Mouse (Mus musculus) liver, embryonic 13.5 days (tissue): Measurements from ENCODE around the gene Pcnt. TPM values are rescaled to one million over a fixed set of nuclear protein-coding genes. Genes with fewer than 3 reads are reported as not detected.

Experiments used
- ATAC-seq: fragments of 200-750 bp; cut with Nextera tagmentation; 2 replicates; pipeline ENCODE4 v1.8.0; 2017; ENCODE audit warnings: low read depth, mild to moderate bottlenecking, moderate number of reproducible peaks, moderate library complexity
- DNase-seq: peaks from one replicate; pipeline ENCODE4 v3.0.0; 2022
- H3K27ac ChIP-seq: fragments of 300-500 bp; sonication (generic); 2 replicates; pipeline ENCODE4 v1.5.1; 2015; ENCODE audit warnings: moderate library complexity, mild to moderate bottlenecking, inconsistent platforms
- H3K27me3 ChIP-seq: fragments of 300-500 bp; sonication (generic); 2 replicates; pipeline ENCODE4 v1.6.1; 2015; ENCODE audit warnings: mild to moderate bottlenecking, inconsistent platforms
- H3K36me3 ChIP-seq: fragments of 300-500 bp; sonication (generic); 2 replicates; pipeline ENCODE4 v1.6.1; 2015; ENCODE audit warnings: mild to moderate bottlenecking, inconsistent platforms
- H3K4me1 ChIP-seq: fragments of 300-500 bp; sonication (generic); replicated peaks from 2 replicates; pipeline ENCODE4 v1.6.1; 2015; ENCODE audit warnings: inconsistent platforms
- H3K4me2 ChIP-seq: fragments of 300-500 bp; sonication (generic); 2 replicates; pipeline ENCODE4 v1.6.1; 2015; ENCODE audit warnings: inconsistent platforms, mild to moderate bottlenecking, moderate library complexity
- H3K4me3 ChIP-seq: fragments of 300-500 bp; sonication (generic); replicated peaks from 2 replicates; pipeline ENCODE4 v1.5.1; 2015; ENCODE audit warnings: mild to moderate bottlenecking, inconsistent platforms
- H3K9ac ChIP-seq: fragments of 300-500 bp; sonication (generic); 2 replicates; pipeline ENCODE4 v1.6.1; 2015; ENCODE audit warnings: mild to moderate bottlenecking, inconsistent platforms
- H3K9me3 ChIP-seq: fragments of 300-500 bp; sonication (generic); replicated peaks from 2 replicates; pipeline ENCODE4 v1.6.1; 2016; ENCODE audit warnings: inconsistent platforms
- WGBS: fragments of 180-500 bp; shearing (Covaris S2); methylation state at CpG from one replicate; pipeline ENCODE4 v1.1.7; 2015; ENCODE audit not compliant: insufficient replicate concordance; 5-methylcytosine and 5-hydroxymethylcytosine counted together
- polyA plus RNA-seq: library from polyadenylated mRNA; unstranded; fragments of >200 nt; fragmentation: Nextera tagmentation; extraction: Ambion mirVana; gene quantifications from 2 replicates; pipeline ENCODE4 v1.2.1, GENCODE M21; 2015

The Pcnt gene
- polyA plus RNA-seq, 1 experiment from 2014 or later = 8.3 TPM

DNA sequence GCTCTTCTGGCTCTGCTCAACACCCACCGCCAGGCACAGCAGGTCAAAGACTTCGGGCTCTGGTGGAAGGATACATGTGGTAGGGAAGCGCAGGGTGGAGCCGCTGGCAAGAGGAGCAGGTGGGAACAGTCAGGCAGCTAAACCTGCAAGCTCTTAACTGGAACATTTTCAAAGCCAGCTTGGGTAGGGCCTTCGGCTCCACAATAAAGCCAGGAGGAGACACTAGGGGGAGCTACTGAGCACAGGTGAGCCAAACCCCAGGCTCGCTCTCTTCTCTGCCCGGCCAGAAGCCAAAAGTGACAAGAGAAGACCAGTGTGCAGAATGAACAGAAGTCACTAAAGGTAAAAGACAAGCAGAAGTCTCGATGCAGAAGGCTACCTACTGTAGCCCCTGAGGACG, 50.8 kb downstream of the Pcnt start:
- ATAC-seq = no peak
- DNase-seq = no peak
- WGBS = 88% methylated on average over 9 of the region's 9 CpGs

DNA sequence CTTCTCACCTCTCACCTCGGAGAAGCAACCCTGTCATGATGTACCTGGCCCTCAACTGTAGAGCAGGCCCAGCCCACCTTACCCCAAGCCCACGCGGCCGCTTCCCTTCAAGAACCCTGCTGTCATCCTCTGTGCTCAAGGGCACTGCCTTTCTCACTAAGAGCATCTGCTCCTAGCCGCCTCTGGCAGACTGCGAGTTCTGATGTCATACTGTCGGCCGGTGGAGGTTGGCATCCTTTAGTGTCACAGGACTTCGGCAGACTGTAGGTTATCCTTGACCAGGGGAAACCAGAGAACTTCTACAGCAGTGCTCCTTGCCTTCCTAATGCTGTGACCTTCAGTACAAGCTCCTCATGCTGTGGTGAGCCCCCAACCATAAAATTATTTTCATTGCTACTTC, 51.4 kb downstream of the Pcnt start:
- no peaks in the 10 kb centered on the region for H3K27me3 ChIP-seq
- no peaks in the 10 kb centered on the region for H3K9me3 ChIP-seq
- 89% methylated on average over 9 of the region's 9 CpGs for WGBS
- no peak overlapping the region for H3K9ac ChIP-seq
- no peak overlapping the region for H3K27ac ChIP-seq
- no peak overlapping the region for H3K4me2 ChIP-seq
- H3K4me3 ChIP-seq = no peak overlapping the region
- no peak for ATAC-seq
- no peaks in the 10 kb centered on the region for H3K4me1 ChIP-seq
- peaks cover 84% of the 10 kb centered on the region for H3K36me3 ChIP-seq
- no peak for DNase-seq

More for the DNA sequence above, 50.8 kb downstream of the Pcnt start:
- Histone ChIP-seq H3K27ac (no peak overlapping the region), H3K9me3 (no peaks in the 10 kb centered on the region), H3K4me2 (no peak overlapping the region), H3K4me3 (no peak overlapping the region), H3K9ac (no peak overlapping the region), H3K27me3 (no peaks in the 10 kb centered on the region), H3K4me1 (no peaks in the 10 kb centered on the region), H3K36me3 (peaks cover 83% of the 10 kb centered on the region)

DNA sequence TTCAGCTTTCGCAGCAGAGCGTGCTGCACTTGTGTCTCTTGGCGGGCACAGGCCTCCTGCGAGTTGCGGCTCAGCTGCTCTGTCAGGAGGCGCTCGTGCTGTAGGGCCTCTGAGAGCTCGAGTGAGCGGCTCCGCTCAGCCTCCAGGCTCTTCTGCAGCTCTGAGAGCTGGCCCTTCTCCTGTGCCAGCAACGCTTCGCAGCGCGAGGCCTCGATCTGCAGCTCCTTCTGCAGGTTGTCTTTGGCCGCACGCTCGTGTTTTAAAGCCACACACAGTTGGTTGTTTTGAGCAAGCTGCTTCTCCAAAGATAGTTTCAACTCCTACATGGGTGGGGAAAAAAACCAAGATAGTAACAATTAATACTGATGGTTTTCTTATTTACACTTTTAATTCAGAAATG, 67.6 kb downstream of the Pcnt start:
- no peaks in the 10 kb centered on the region for H3K27me3 ChIP-seq
- H3K4me2 ChIP-seq = no peak overlapping the region
- H3K27ac ChIP-seq = no peak overlapping the region
- no peak for ATAC-seq
- no peaks in the 10 kb centered on the region for H3K9me3 ChIP-seq
- peaks cover 93% of the 10 kb centered on the region for H3K36me3 ChIP-seq
- no peak for DNase-seq
- 91% methylated on average over 18 of the region's 18 CpGs for WGBS
- H3K4me1 ChIP-seq = no peaks in the 10 kb centered on the region
- H3K9ac ChIP-seq = no peak overlapping the region
- H3K4me3 ChIP-seq = no peak overlapping the region

DNA sequence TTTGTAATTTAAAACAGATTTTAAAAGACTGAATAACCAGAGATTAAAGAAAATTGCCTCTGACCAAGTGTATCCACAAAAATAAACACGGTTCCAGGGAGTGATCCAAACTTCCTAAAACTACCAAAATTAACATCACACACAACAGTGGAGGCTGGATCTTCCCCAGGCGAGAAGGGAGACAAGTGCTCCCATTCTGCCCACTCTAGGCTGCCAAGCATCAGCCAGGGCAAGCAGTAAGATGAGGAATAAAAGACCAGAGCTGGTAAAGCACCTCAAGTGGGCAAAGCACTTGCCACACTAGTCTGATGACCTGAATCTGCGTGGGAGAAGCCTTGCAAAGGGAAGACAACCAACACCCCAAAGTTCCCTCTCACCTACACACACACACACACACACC, 70.8 kb downstream of the Pcnt start:
- Histone ChIP-seq H3K4me3 (no peak overlapping the region), H3K4me1 (no peaks in the 10 kb centered on the region), H3K36me3 (peaks cover 93% of the 10 kb centered on the region), H3K27me3 (no peaks in the 10 kb centered on the region), H3K4me2 (no peak overlapping the region), H3K9me3 (no peaks in the 10 kb centered on the region), H3K9ac (no peak overlapping the region), H3K27ac (no peak overlapping the region)
- DNase-seq (no peak), ATAC-seq (no peak)
- WGBS = 86% methylated on average over 3 of the region's 3 CpGs

DNA sequence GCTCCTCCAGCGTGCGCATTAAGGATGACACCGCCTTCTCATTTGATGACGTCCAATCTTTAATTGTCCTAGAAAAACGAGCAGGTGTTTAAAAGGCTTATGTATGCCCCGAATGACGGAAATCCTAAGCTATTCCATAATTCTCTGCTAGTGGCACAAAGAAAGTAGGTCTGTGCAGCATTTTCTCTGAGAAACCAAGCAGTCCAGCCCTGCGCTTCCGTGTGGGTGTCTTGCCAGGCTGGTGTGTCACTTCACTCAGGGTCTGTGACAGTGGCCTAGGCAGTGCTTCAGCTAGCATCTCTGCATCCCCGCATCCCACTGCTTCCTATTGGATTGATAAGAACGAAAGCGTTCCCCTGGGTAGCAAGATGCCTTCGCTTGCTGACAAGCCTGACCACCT, 73.8 kb downstream of the Pcnt start:
- DNase-seq (no peak), ATAC-seq (no peak)
- Histone ChIP-seq H3K9me3 (no peaks in the 10 kb centered on the region), H3K9ac (no peak overlapping the region), H3K27ac (no peak overlapping the region), H3K4me3 (no peak overlapping the region), H3K27me3 (no peaks in the 10 kb centered on the region), H3K4me2 (no peak overlapping the region), H3K4me1 (no peaks in the 10 kb centered on the region), H3K36me3 (peaks cover 93% of the 10 kb centered on the region)
- 88% methylated on average over 13 of the region's 13 CpGs for WGBS

DNA sequence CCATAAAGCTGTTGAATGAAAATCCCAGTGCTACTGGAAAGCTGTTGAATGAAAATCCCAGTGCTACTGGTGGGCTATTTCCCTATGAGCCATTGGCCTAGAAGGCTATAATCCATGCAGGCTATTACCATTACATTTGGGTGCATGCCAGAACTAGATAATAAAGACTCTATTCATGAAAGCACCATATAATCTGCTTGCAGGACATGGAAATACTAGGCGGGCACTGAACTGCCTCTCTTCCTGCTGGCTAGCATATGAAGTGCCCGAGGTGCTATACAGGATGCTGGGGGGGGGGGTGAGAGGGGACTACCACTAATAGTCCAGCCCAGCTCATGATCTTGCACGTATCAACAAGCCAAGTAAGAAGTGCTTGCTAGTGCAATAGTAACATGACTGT, 79.4 kb downstream of the Pcnt start:
- 78% methylated on average over 3 of the region's 3 CpGs for WGBS
- no peaks in the 10 kb centered on the region for H3K9me3 ChIP-seq
- H3K4me2 ChIP-seq = no peak overlapping the region
- H3K4me1 ChIP-seq = no peaks in the 10 kb centered on the region
- DNase-seq (no peak), ATAC-seq (no peak)
- H3K36me3 ChIP-seq = peaks cover 61% of the 10 kb centered on the region
- no peaks in the 10 kb centered on the region for H3K27me3 ChIP-seq
- H3K9ac ChIP-seq = no peak overlapping the region
- no peak overlapping the region for H3K4me3 ChIP-seq
- no peak overlapping the region for H3K27ac ChIP-seq

DNA sequence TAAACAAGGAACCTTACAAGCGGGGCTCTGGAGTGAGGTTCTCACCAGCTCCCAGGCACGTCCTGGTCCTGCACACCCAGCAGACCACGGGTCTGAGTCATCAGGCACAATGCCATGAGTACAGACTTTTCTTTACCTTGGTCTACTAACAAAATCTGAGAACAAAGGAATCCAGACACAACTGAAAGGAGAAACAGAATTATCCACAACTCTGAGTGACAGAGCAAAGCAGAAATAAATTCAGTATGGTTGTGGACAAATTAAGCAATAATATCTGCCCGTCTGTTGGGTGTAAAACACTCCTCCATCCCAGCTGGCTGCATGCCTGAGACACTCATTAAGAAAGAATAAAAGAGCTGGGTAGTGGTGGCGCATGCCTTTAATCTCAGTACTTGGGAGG, 84.1 kb downstream of the Pcnt start:
- Histone ChIP-seq H3K27ac (no peak overlapping the region), H3K9me3 (no peaks in the 10 kb centered on the region), H3K4me3 (no peak overlapping the region), H3K4me1 (no peaks in the 10 kb centered on the region), H3K36me3 (peaks cover 64% of the 10 kb centered on the region), H3K27me3 (no peaks in the 10 kb centered on the region), H3K9ac (no peak overlapping the region), H3K4me2 (no peak overlapping the region)
- 73% methylated on average over 5 of the region's 5 CpGs for WGBS
- ATAC-seq = no peak
- no peak for DNase-seq

DNA sequence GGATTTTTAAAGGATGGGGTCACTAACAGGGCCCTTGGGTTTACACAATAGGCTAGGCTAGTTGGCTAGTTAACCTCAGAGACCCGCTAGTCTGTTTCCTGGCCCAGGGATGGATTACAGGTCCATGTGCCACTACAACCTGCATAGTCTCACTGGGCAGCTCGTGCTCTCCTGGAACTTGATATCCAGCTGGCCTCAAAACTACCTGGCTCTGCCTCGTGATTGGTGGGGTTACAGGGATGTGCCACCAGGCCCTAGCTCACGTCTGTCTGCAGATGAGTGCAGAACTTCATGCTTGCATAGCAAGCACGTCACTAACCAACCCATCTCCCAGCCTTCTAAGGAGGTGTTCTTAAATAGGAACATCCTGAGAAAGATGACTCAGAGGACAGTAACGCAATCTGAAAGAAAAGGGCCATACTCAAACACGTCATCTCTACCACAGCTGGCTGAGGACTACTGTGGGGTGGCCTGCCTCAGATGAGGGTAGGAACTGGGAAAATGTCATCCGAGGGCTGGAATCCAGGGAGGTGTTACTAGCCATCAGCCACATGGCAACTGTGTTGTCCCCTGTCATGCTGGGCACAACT, 85.2 kb downstream of the Pcnt start:
- no peak overlapping the region for H3K4me3 ChIP-seq
- no peaks in the 10 kb centered on the region for H3K4me1 ChIP-seq
- 83% methylated on average over 8 of the region's 8 CpGs for WGBS
- H3K9me3 ChIP-seq = no peaks in the 10 kb centered on the region
- H3K9ac ChIP-seq = no peak overlapping the region
- no peak overlapping the region for H3K27ac ChIP-seq
- ATAC-seq = no peak
- peaks cover 66% of the 10 kb centered on the region for H3K36me3 ChIP-seq
- no peak overlapping the region for H3K4me2 ChIP-seq
- no peak for DNase-seq
- no peaks in the 10 kb centered on the region for H3K27me3 ChIP-seq

DNA sequence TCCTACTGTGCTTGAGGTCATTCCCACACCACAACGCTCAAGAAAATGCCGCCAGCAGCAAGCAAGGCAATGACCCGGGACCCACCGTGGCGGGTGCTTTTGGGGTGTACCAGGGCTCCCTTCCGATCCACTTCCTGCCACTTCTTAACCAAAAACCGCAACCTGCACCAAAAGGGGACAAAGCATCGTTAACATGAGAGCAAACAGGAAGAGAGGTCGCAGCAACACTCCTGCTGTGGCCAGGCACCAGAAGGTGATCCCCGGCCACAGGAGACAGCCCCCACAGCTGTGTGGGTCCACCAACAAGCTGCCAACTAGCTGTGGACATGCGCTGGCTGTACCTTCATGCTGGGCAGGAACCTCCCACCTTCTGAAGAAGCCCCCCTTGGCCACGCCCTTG, 87.6 kb downstream of the Pcnt start:
- H3K27me3 ChIP-seq = no peaks in the 10 kb centered on the region
- H3K9me3 ChIP-seq = no peaks in the 10 kb centered on the region
- H3K27ac ChIP-seq = no peak overlapping the region
- H3K4me3 ChIP-seq = no peak overlapping the region
- WGBS = 72% methylated on average over 12 of the region's 12 CpGs
- DNase-seq = no peak
- H3K4me1 ChIP-seq = no peaks in the 10 kb centered on the region
- ATAC-seq = no peak
- H3K4me2 ChIP-seq = no peak overlapping the region
- no peak overlapping the region for H3K9ac ChIP-seq
- H3K36me3 ChIP-seq = peaks cover 85% of the 10 kb centered on the region

DNA sequence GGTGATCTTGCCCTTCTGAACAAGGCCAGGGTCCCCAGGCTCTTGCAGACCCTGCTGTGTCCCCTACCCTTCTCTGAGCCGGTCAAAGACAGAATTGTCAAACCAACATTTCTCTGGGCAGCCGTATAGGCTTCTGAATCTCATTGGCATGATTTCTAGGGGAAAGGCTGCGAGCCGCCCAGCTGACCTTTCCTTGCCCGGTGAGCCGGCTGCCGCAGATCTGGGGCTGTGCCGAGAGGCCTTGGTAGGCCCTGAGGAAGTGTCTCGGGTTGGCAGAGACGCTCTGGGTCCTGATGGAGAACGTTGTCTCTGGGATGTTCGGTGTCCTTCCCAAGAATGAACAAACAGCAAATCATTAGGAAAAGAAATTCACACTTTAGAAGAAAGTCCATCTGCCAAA, 88.6 kb downstream of the Pcnt start:
- Histone ChIP-seq H3K27ac (no peak overlapping the region), H3K9ac (no peak overlapping the region), H3K4me3 (no peak overlapping the region), H3K36me3 (peaks cover 93% of the 10 kb centered on the region), H3K4me1 (no peaks in the 10 kb centered on the region), H3K27me3 (no peaks in the 10 kb centered on the region), H3K9me3 (no peaks in the 10 kb centered on the region), H3K4me2 (no peak overlapping the region)
- 91% methylated on average over 12 of the region's 12 CpGs for WGBS
- ATAC-seq = no peak
- no peak for DNase-seq

DNA sequence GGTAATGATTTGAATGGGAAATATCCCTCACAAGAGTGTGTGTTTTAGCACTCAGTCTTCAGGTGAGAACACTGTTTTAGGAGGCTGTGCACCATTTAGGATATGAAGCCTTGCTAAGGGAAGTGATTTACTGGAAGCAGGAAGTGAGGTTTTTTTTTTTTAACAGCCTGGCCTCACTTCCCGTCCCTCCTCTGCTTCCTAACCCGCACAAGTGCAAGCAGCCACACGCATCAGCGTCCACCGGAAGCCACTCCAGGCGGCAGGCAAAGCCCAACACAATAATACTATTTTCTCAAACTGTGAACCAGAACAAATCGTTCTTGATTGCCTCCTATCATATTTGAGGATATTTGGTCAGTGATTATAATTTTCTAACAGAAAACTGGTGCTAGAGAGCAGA, 90.6 kb downstream of the Pcnt start:
- H3K36me3 ChIP-seq = peaks cover 76% of the 10 kb centered on the region
- no peaks in the 10 kb centered on the region for H3K27me3 ChIP-seq
- DNase-seq (no peak), ATAC-seq (no peak)
- H3K4me3 ChIP-seq = no peak overlapping the region
- no peaks in the 10 kb centered on the region for H3K9me3 ChIP-seq
- no peak overlapping the region for H3K27ac ChIP-seq
- H3K9ac ChIP-seq = no peak overlapping the region
- 59% methylated on average over 7 of the region's 7 CpGs for WGBS
- no peaks in the 10 kb centered on the region for H3K4me1 ChIP-seq
- no peak overlapping the region for H3K4me2 ChIP-seq

DNA sequence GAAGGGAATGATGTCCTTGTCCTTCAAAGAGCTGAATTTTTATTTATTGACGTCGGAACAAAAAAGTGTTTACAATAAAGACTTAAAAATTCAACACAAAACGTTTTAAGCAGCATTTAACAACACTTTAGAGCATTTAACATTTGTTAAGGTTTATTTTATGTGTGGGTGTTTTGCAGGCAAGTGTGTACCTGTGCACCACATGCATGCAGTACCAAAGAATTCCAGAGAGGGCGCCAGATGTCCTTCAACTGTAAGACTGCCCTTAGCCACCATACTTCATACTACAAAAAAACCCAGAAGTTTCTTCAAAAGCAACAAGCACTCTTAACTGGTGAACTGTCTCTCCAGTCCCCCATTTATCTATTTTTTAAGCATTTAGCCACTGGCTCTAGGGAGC, 96.0 kb downstream of the Pcnt start:
- Histone ChIP-seq H3K27ac (no peak overlapping the region), H3K36me3 (peaks cover 24% of the 10 kb centered on the region), H3K4me1 (peaks cover 20% of the 10 kb centered on the region), H3K9ac (peak overlapping the region; percentile 84; the same call in 1 of the 2 replicates), H3K4me3 (peak overlapping the region; percentile 82), H3K9me3 (no peaks in the 10 kb centered on the region), H3K4me2 (peak overlapping the region; percentile 98), H3K27me3 (peaks cover 11% of the 10 kb centered on the region; the same call in 1 of the 2 replicates)
- 7% methylated on average over 4 of the region's 4 CpGs for WGBS
- ATAC-seq (no peak), DNase-seq (peak; percentile 61)
